14 mouse cellular contexts compared by ENCODE assay signal in genomic region chr15:92416658-92417057, GRCm38 (mm10). TPM values are rescaled to one million over a fixed set of nuclear protein-coding genes. Genes with fewer than 3 reads are reported as not detected.
"Had no signal": no experiment of that assay in that cellular context is flagged by ENCODE, and none has a peak within 500 bp of the region (broad histone marks: within the 10 kb centered on the region; RNA-seq: fewer than 3 reads in every experiment).

No protein-coding gene starts in this region.

- H3K27me3 ChIP-seq: liver, embryonic 15.5 days; neural tube, embryonic 12.5 days had no signal

- ATAC-seq: lung, postnatal 0 days had no signal

- H3K4me1 ChIP-seq: liver, embryonic 15.5 days had no signal

- DNase-seq: kidney, postnatal 14 days; lung, adult 2 months; lung, postnatal 36 days; midbrain, embryonic 14.5 days; thymus, postnatal 4 days had no signal

- H3K9ac ChIP-seq: limb, embryonic 12.5 days; liver, embryonic 15.5 days; neural tube, embryonic 12.5 days had no signal

- H3K36me3 ChIP-seq: limb, embryonic 12.5 days; liver, embryonic 15.5 days; neural tube, embryonic 12.5 days had no signal

- H3K9me3 ChIP-seq: limb, embryonic 12.5 days; liver, embryonic 15.5 days; neural tube, embryonic 12.5 days had no signal

- H3K27ac ChIP-seq: limb, embryonic 12.5 days; liver, embryonic 15.5 days; neural tube, embryonic 12.5 days; stomach, postnatal 0 days had no signal

- H3K4me2 ChIP-seq: limb, embryonic 12.5 days; liver, embryonic 11.5 days; liver, embryonic 15.5 days; neural tube, embryonic 12.5 days had no signal

- H3K4me3 ChIP-seq: limb, embryonic 12.5 days; liver, embryonic 15.5 days; neural tube, embryonic 12.5 days had no signal

RNA-seq across cellular contexts. Expression of gene Pdzrn4, which starts 20.0 kb away (rescaled TPM):
- total RNA-seq: megakaryocyte progenitor cell, adult 5-6 weeks; monocyte, adult 5-6 weeks; neutrophil, adult 5-6 weeks had no signal
